Mouse (Mus musculus): ENCODE data around the gene Gm10230. TPM values are rescaled to one million over a fixed set of nuclear protein-coding genes. Genes with fewer than 3 reads are reported as not detected.
"Not testable (repeated sequence)": the region's sequence is repeated elsewhere in the genome, so short reads cannot be mapped to it uniquely, and the experiment has no call there.

Gm10230 gene
- not detected in 2 replicates for polyA plus RNA-seq (2014; fragmentation: Nextera tagmentation; extraction: Ambion mirVana)

DNA sequence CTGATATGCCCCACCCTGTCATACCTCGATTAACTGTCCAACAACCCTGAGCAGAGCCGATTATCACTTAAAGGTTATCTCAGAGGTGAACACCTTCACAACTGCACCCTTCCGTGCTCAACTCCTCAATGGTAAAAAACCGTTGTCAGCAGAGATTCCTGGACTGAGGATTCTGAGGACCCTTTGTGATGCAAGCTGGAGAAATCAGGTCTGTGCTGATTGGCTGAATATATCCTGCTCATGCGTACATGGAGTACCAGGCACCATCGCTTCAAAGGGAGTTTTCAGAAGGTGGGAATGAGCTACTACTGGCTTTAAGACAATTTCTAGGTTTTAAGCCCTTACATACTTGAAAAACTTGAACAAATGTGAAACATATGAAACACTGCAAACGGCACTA is at the start of gene Gm10230:
Gm10230 (minus strand) TSS at position 101 of the 400 bp plus-strand sequence.
- not testable (repeated sequence) for H3K9me3 ChIP-seq (ENCODE audit: control insufficient read depth, low read depth, low read length); H3K27me3 ChIP-seq (ENCODE audit: control insufficient read depth, insufficient read depth, low read length); H3K4me1 ChIP-seq (ENCODE audit: control insufficient read depth, insufficient read depth, low read length); H3K36me3 ChIP-seq (ENCODE audit: control insufficient read depth, insufficient read depth, low read length); ATAC-seq (ENCODE audit: insufficient number of reproducible peaks, insufficient read depth, low FRiP score, low read depth); H3K4me2 ChIP-seq (replicated peaks; ENCODE audit: low read depth, low read length); H3K4me3 ChIP-seq (ENCODE audit: low read depth, low read length); H3K9ac ChIP-seq (replicated peaks; ENCODE audit: low read depth, low read length); H3K27ac ChIP-seq (ENCODE audit: low read length)
- no CpG with 5 or more reads among the region's 7 CpGs for WGBS

Small RNA genes lying within 50 kb of the gene (microRNA-seq; reads per million reads assigned to microRNA genes)
- not detected for gene Gm44452

Data from stomach, embryonic 14.5 days (tissue).